Mouse (Mus musculus) forebrain, embryonic 13.5 days (tissue): ENCODE results near the gene Sema4g. TPM values are rescaled to one million over a fixed set of nuclear protein-coding genes. Genes with fewer than 3 reads are reported as not detected.

Source experiments
- ATAC-seq: fragments of 200-750 bp; cut with Nextera tagmentation; 2 replicates; pipeline ENCODE4 v1.8.0; 2017
- H3K27ac ChIP-seq: fragments of 300-500 bp; sonication (generic); 2 replicates; pipeline ENCODE4 v1.5.1; 2015; ENCODE audit warnings: inconsistent platforms, mild to moderate bottlenecking, moderate library complexity
- H3K27me3 ChIP-seq: fragments of 300-500 bp; sonication (generic); 2 replicates; pipeline ENCODE4 v1.6.1; 2015; ENCODE audit warnings: mild to moderate bottlenecking, inconsistent platforms
- H3K36me3 ChIP-seq: fragments of 300-500 bp; sonication (generic); 2 replicates; pipeline ENCODE4 v1.6.1; 2015; ENCODE audit warnings: mild to moderate bottlenecking, inconsistent platforms; ENCODE audit not compliant: poor library complexity, severe bottlenecking
- H3K4me1 ChIP-seq: fragments of 300-500 bp; sonication (generic); 2 replicates; pipeline ENCODE4 v1.6.1; 2015; ENCODE audit warnings: inconsistent platforms
- H3K4me2 ChIP-seq: fragments of 300-500 bp; sonication (generic); 2 replicates; pipeline ENCODE4 v1.6.1; 2015; ENCODE audit warnings: inconsistent platforms, mild to moderate bottlenecking, moderate library complexity
- H3K4me3 ChIP-seq: fragments of 300-500 bp; sonication (generic); 2 replicates; pipeline ENCODE4 v1.5.1; 2015; ENCODE audit warnings: mild to moderate bottlenecking, inconsistent platforms
- H3K9ac ChIP-seq: fragments of 300-500 bp; sonication (generic); 2 replicates; pipeline ENCODE4 v1.6.1; 2015; ENCODE audit warnings: mild to moderate bottlenecking, inconsistent platforms
- H3K9me3 ChIP-seq: fragments of 300-500 bp; sonication (generic); replicated peaks from 2 replicates; pipeline ENCODE4 v1.6.1; 2016; ENCODE audit warnings: inconsistent platforms
- WGBS: fragments of 180-500 bp; shearing (Covaris S2); methylation state at CpG from one replicate; pipeline ENCODE4 v1.1.7; 2015; 5-methylcytosine and 5-hydroxymethylcytosine counted together
- polyA plus RNA-seq: library from polyadenylated mRNA; unstranded; fragments of >200 nt; fragmentation: Nextera tagmentation; extraction: Ambion mirVana; gene quantifications from 2 replicates; pipeline ENCODE4 v1.2.1, GENCODE M21; 2015

Gene Sema4g
- polyA plus RNA-seq, 1 experiment from 2014 or later, result 9.7 TPM

- peak; percentile 62 for ATAC-seq
- Histone ChIP-seq H3K4me3 (peak overlapping the region; percentile 54), H3K4me1 (peaks cover 43% of the 10 kb centered on the region), H3K36me3 (peaks cover 8% of the 10 kb centered on the region), H3K27me3 (peaks cover 19% of the 10 kb centered on the region), H3K27ac (peak overlapping the region; percentile 87), H3K9ac (peak overlapping the region; percentile 77), H3K9me3 (no peaks in the 10 kb centered on the region), H3K4me2 (peak overlapping the region; percentile 68)
- 2% methylated on average over 34 of the region's 34 CpGs for WGBS
Observed at GRCm38 (mm10) chr19:45046523-45047321, 57.8 kb downstream of the Sema4g start.

- Histone ChIP-seq H3K9ac (peak within 1 kb of the TSS; percentile 77), H3K9me3 (no peaks in the 10 kb centered on the region)
- ATAC-seq, result peak; percentile 86
Observed at GRCm38 (mm10) chr19:45047417-45047934, 58.6 kb downstream of the Sema4g start, which contains the start of gene Sfxn3. Gene Sfxn3 (plus strand): TSS chr19:45047503.

GRCm38 (mm10) chr19:45047935-45048643 lies 59.2 kb downstream of the Sema4g start:
- 36% methylated on average over 11 of the region's 11 CpGs for WGBS
- peak; percentile 65 for ATAC-seq
- Histone ChIP-seq H3K9ac (peak overlapping the region; percentile 77), H3K4me2 (peak overlapping the region; percentile 68), H3K9me3 (no peaks in the 10 kb centered on the region), H3K27me3 (peaks cover 19% of the 10 kb centered on the region), H3K36me3 (peaks cover 22% of the 10 kb centered on the region), H3K4me1 (peaks cover 43% of the 10 kb centered on the region), H3K4me3 (peak overlapping the region; percentile 54), H3K27ac (peak overlapping the region; percentile 87)

More at GRCm38 (mm10) chr19:45047417-45047934, 58.6 kb downstream of the Sema4g start, which contains the start of gene Sfxn3:
- Histone ChIP-seq H3K4me2 (peak within 1 kb of the TSS; percentile 68), H3K27ac (peak within 1 kb of the TSS; percentile 87), H3K36me3 (peaks cover 16% of the 10 kb centered on the region), H3K4me1 (peaks cover 43% of the 10 kb centered on the region), H3K4me3 (peak within 1 kb of the TSS; percentile 54), H3K27me3 (peaks cover 19% of the 10 kb centered on the region)
- under 1% methylated on average over 26 of the region's 26 CpGs for WGBS

GRCm38 (mm10) chr19:45048644-45049365 lies 59.9 kb downstream of the Sema4g start:
- Histone ChIP-seq H3K9ac (peak overlapping the region; percentile 77), H3K4me1 (peaks cover 43% of the 10 kb centered on the region), H3K27me3 (peaks cover 19% of the 10 kb centered on the region), H3K27ac (peak overlapping the region; percentile 87), H3K4me2 (peak overlapping the region; percentile 68), H3K4me3 (peak overlapping the region; percentile 54), H3K36me3 (peaks cover 29% of the 10 kb centered on the region), H3K9me3 (no peaks in the 10 kb centered on the region)
- ATAC-seq, result no peak
- 81% methylated on average over 12 of the region's 12 CpGs for WGBS

GRCm38 (mm10) chr19:45049523-45049922 lies 60.6 kb downstream of the Sema4g start:
- Histone ChIP-seq H3K4me2 (peak overlapping the region; percentile 68), H3K27ac (no peak overlapping the region), H3K9ac (0 out of 2 replicates have a peak overlapping the region, but pooled peaks have one; percentile 47), H3K9me3 (no peaks in the 10 kb centered on the region), H3K27me3 (peaks cover 16% of the 10 kb centered on the region), H3K36me3 (peaks cover 35% of the 10 kb centered on the region), H3K4me3 (no peak overlapping the region), H3K4me1 (peaks cover 43% of the 10 kb centered on the region)
- WGBS, result 83% methylated on average over 9 of the region's 9 CpGs
- no peak for ATAC-seq

Other genes with a start within 250 kb of the Sema4g start
- gene Pax2, start 233.1 kb upstream of the Sema4g start, polyA plus RNA-seq, result 0.05 TPM in 1 of 2 replicates, not detected in the other
- 30.4 and 34.5 TPM in 2 replicates for gene Slf2, start 58.0 kb upstream of the Sema4g start, polyA plus RNA-seq
- 21.1 and 22.2 TPM in 2 replicates for gene Twnk, start 16.6 kb downstream of the Sema4g start, polyA plus RNA-seq
- 82.2 and 89.7 TPM in 2 replicates for gene Mrpl43, start 17.3 kb downstream of the Sema4g start, polyA plus RNA-seq
- 24.5 and 24.7 TPM in 2 replicates for gene Lzts2, start 25.3 kb downstream of the Sema4g start, polyA plus RNA-seq
- gene Pdzd7, start 56.6 kb downstream of the Sema4g start, polyA plus RNA-seq, result 0.92 and 1.5 TPM in 2 replicates
- gene Sfxn3, start 58.4 kb downstream of the Sema4g start, polyA plus RNA-seq, result 38.8 and 42.2 TPM in 2 replicates
- 0.46 and 0.76 TPM in 2 replicates for gene Kazald1, start 86.1 kb downstream of the Sema4g start, polyA plus RNA-seq
- gene Tlx1, start 161.6 kb downstream of the Sema4g start, polyA plus RNA-seq, result 0.14 TPM in 1 of 2 replicates, not detected in the other
- not detected in 2 replicates for gene Lbx1, start 246.7 kb downstream of the Sema4g start, polyA plus RNA-seq